Mouse (Mus musculus) lung, postnatal 0 days (tissue): ENCODE measurements around the gene Prss35.

ENCODE experiments used
- CTCF ChIP-seq: IDR thresholded peaks from 2 replicates; pipeline ENCODE4 v1.5.1; 2016; ENCODE audit warnings: antibody characterized with exemption, mild to moderate bottlenecking
- EP300 ChIP-seq: IDR thresholded peaks from 2 replicates; pipeline ENCODE4 v1.6.1; 2016; ENCODE audit warnings: antibody characterized with exemption, mild to moderate bottlenecking, control low read depth

GRCm38 (mm10) chr9:86710091-86710634, 33.3 kb upstream of the Prss35 start:
- TF ChIP-seq CTCF (no peak), EP300 (no peak)
